Mouse (Mus musculus) cerebellum, adult 2 months (tissue): Measurements from ENCODE around the gene Card9.

ENCODE experiments used
- CTCF ChIP-seq: fragments of 200-500 bp; IDR thresholded peaks from 2 replicates; pipeline ENCODE4 v1.5.1; 2011; ENCODE audit warnings: low read depth, mild to moderate bottlenecking, control low read depth, low read length, moderate library complexity, borderline replicate concordance; ENCODE audit not compliant: insufficient read depth
- POLR2A ChIP-seq: fragments of 200-500 bp; IDR thresholded peaks from 2 replicates; pipeline ENCODE4 v1.6.1; 2011; ENCODE audit warnings: low read length, control low read depth, borderline replicate concordance; ENCODE audit not compliant: insufficient read depth

DNA sequence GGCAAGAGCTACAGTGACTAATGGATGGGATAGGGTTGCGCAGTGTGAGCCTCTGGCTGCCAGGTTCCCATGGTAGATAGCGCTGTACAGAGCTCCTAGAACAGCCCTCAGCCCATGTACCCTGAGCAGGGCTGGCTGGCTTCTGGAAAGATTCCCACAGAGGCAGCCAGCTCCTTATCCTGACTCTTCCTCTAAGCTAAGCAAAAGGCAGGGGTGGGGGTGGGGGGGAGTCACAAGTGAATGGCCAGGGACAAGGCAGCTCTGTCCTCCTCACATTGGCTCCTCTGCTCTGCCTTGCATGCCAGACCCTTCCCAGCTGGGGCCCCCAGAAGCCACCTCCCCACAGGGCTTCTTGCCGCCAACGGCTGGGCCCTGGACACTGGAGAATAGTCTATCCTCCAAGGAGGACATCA, 30.7 kb downstream of the Card9 start:
- no peak for TF ChIP-seq POLR2A
- no peak for TF ChIP-seq CTCF
